Mouse (Mus musculus) testis, adult 2 months (tissue): ENCODE data around the gene Zfp697. TPM values are rescaled to one million over a fixed set of nuclear protein-coding genes. Genes with fewer than 3 reads are reported as not detected.
"Not testable (repeated sequence)": the region's sequence is repeated elsewhere in the genome, so short reads cannot be mapped to it uniquely, and the experiment has no call there.

Source experiments
- H3K27ac ChIP-seq: fragments of 200-500 bp; 2 replicates; pipeline ENCODE4 v1.5.1; 2012; ENCODE audit warnings: low read depth, low read length; ENCODE audit not compliant: control insufficient read depth, insufficient read depth
- H3K27me3 ChIP-seq: fragments of 200-500 bp; 2 replicates; pipeline ENCODE4 v1.6.1; 2012; ENCODE audit warnings: mild to moderate bottlenecking, low read length, moderate library complexity; ENCODE audit not compliant: control insufficient read depth, insufficient read depth
- H3K36me3 ChIP-seq: fragments of 200-500 bp; 2 replicates; pipeline ENCODE4 v1.6.1; 2012; ENCODE audit warnings: mild to moderate bottlenecking, low read length; ENCODE audit not compliant: control insufficient read depth, insufficient read depth
- H3K4me1 ChIP-seq: fragments of 200-500 bp; 2 replicates; pipeline ENCODE4 v1.6.1; 2012; ENCODE audit warnings: low read length; ENCODE audit not compliant: control insufficient read depth, insufficient read depth
- H3K4me3 ChIP-seq: fragments of 200-500 bp; 2 replicates; pipeline ENCODE4 v1.5.1; 2012; ENCODE audit warnings: low read depth, mild to moderate bottlenecking, low read length, moderate library complexity, mixed read lengths; ENCODE audit not compliant: control insufficient read depth
- polyA plus RNA-seq: library from polyadenylated mRNA; depleted of rRNA; stranded (reverse); fragments of >200 nt; gene quantifications from 2 replicates; pipeline ENCODE4 v1.2.3, GENCODE M21; 2012

Gene Zfp697
- polyA plus RNA-seq, 1 experiment, result 1.1 TPM

DNA sequence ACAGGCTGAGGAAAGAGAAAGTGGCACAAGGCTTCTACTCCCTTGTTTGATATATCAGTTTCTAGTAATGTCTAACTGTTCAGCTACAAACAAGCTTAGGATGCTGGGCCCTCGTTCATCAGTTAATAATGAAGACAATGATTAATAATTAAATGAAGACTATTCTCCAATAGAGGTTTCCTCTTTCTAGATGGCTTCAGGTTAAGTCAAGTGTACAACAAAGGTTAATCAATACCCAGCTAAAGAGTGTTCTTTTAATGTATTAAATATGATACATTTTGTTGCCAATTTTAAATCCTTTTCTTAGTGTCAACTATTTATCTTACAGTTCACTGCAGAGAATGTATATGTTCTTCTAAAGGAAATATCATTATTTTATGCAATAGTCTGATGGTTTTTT, 74.8 kb downstream of the Zfp697 start, which contains the start of gene Gm4450:
Gene Gm4450 (minus strand): TSS at position 101 of the 400 bp plus-strand sequence.
- not testable (repeated sequence) for H3K27ac ChIP-seq, H3K36me3 ChIP-seq, H3K4me1 ChIP-seq, H3K4me3 ChIP-seq, H3K27me3 ChIP-seq

DNA sequence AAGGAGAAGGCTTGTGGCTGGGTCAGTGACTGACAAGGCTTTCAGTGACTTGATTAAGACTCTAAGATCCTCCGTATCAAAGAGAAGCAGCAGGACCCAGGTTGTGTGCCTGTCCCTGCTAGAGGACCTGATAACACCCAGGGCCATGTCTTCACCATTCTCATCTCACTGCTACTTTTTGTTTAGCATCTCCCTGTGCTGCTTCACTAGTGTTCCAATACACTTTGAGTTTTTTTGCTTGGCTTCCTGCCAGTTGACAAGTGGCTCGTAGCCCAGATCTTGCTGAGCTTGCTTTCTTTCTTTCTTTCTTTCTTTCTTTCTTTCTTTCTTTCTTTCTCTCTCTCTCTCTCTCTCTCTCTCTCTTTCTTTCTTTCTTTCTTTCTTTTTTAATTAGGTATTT, 87.1 kb downstream of the Zfp697 start:
- not testable (repeated sequence) for H3K27ac ChIP-seq

DNA sequence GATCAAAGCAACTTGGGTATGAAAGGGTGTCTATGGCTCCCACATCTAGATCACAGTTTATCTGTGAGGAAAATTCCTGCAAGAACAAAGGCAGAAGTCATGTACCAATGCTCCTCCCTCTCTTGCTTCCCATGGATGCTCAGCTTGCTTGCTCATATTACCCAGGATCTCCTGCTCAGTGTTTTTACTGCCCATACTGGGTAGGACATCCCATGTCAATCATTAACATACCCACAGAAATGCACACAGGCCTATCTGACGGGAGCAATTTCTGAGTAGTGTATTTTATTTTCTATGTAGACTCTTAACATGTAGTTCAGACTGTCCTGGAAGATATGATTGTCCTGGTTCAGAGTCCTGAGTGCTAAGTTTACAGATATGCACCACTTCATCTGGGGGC, 88.8 kb downstream of the Zfp697 start:
- not testable (repeated sequence) for H3K36me3 ChIP-seq, H3K27ac ChIP-seq, H3K4me1 ChIP-seq, H3K27me3 ChIP-seq, H3K4me3 ChIP-seq

More for the DNA sequence above, 87.1 kb downstream of the Zfp697 start:
- not testable (repeated sequence) for H3K27me3 ChIP-seq, H3K36me3 ChIP-seq, H3K4me1 ChIP-seq, H3K4me3 ChIP-seq

DNA sequence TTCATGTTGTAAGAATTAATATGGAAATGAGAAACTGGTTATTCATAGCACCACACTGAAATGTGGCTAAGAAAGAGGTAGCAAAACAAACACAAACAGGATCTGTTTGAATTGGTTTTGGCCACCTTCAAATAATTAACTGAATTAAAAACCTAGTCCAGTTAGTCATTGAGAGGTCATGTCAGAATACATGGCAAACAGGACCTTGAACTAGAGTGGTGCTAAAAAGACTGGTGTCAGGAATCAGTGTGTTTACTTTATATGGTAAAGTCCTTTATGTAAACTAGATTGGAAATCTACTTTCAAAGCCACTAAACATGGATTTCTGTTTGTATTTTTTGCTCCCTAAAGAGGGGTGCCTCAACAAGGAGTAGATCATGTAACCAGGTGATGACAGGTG, 89.2 kb downstream of the Zfp697 start:
- not testable (repeated sequence) for H3K27me3 ChIP-seq, H3K36me3 ChIP-seq, H3K27ac ChIP-seq, H3K4me3 ChIP-seq, H3K4me1 ChIP-seq

DNA sequence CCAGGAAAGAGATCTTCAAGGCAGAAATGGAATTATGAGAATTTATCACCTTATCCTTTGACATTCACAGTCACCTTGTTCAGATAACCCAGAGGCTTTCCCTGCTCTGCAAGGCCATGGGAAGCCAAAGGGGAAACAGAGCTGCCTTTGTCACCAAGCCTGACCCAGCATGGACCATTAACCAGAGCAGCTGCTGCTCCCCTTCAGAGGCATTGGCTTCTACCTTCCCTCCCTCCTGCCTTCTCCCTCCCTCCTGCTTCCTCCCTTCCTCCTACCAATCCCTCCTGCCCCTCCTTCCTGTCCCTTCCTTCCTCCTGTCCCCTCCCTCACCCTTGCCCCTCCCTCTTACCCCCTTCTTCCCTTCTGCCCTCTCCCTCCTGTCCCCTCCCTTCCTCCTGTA, 111.9 kb downstream of the Zfp697 start:
- H3K36me3 ChIP-seq, H3K4me1 ChIP-seq, H3K27me3 ChIP-seq, H3K27ac ChIP-seq, H3K4me3 ChIP-seq: not testable (repeated sequence)

DNA sequence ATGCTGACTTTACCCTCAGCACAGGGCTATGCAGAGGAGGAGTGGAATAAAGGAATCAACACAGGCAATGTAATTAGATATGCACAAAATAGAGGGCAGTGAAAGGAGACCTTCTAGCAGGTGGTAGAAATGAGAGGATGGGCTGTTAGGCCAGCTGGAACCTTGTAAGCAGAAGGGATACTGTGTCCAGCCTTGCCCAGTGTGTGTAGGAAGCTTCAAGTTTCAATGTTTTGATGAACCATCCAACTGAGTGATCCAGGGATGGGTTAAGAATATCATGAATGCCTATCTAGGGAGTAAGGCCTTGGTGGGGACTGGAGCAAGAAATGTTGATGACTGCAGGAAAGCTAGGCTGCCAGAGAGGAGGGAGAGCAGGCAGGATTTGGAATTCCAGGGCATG, 112.8 kb downstream of the Zfp697 start:
- not testable (repeated sequence) for H3K27ac ChIP-seq, H3K27me3 ChIP-seq, H3K4me1 ChIP-seq, H3K36me3 ChIP-seq, H3K4me3 ChIP-seq

DNA sequence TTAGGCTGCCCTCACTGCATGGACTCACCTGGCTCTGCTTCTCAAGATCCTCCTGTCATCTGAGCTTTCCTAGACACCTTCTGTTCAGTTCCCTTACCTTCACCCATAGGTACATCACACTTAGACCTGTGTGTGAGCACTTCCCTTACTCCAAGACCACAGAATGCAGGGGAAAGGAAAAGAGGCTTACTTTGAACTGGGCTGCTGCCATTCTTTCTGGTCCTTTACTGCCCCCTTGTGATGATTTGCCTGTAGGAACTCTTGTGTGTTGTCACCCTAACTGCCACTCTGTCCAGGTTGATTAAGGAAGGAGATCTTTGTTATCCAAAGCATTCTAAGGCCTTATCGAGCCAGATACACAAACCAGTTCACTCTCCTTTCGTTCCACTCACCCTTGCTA, 114.5 kb downstream of the Zfp697 start:
- not testable (repeated sequence) for H3K27ac ChIP-seq, H3K4me3 ChIP-seq, H3K36me3 ChIP-seq, H3K27me3 ChIP-seq, H3K4me1 ChIP-seq

DNA sequence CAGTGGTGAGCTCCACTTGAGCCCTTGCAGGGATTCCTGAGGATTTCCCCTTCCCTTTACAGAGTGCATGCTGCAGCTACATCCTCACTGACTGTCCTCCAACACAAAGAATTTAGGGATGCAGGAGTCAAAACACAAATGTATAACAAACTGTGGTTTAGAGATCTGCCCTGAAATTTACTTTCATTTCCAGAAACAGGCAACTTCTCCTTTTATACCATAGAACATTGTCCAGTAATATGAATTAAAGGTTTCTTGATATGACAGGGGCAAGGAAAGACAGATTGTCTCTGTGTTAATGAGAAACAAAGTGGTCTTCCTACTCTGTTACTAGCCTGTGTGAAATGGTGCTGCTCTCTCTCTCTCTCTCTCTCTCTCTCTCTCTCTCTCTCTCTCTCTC, 115.1 kb downstream of the Zfp697 start:
- not testable (repeated sequence) for H3K36me3 ChIP-seq, H3K4me3 ChIP-seq, H3K4me1 ChIP-seq, H3K27ac ChIP-seq, H3K27me3 ChIP-seq

DNA sequence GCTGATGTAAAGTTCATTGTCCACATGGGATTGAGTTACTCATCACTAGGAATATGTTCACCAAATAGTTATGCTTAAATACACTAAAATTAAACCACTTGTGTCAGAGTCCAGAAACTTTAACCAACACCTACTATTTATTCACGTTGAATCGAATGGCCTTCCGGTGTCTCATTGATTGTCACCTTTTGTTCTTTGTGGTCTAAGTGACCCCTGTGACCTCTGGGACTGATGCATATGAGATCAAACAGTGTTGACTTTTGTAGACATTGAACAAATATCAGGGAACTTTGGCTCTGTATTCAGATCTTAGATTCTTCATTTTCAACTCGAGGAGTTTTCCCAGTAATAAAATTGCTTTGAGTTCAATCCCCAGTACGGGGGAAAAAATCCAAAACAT, 125.0 kb downstream of the Zfp697 start:
- not testable (repeated sequence) for H3K36me3 ChIP-seq, H3K4me1 ChIP-seq, H3K4me3 ChIP-seq, H3K27ac ChIP-seq, H3K27me3 ChIP-seq

DNA sequence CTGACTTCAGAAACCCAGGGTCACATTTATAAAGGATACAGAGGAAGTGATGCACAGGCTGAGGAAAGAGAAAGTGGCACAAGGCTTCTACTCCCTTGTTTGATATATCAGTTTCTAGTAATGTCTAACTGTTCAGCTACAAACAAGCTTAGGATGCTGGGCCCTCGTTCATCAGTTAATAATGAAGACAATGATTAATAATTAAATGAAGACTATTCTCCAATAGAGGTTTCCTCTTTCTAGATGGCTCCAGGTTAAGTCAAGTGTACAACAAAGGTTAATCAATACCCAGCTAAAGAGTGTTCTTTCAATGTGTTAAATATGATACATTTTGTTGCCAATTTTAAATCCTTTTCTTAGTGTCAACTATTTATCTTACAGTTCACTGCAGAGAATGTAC, 128.2 kb downstream of the Zfp697 start, which contains the start of gene Hsd3b4:
Gene Hsd3b4 (minus strand): TSS at position 101 of the 400 bp plus-strand sequence.
- H3K4me1 ChIP-seq, H3K36me3 ChIP-seq, H3K4me3 ChIP-seq, H3K27ac ChIP-seq, H3K27me3 ChIP-seq: not testable (repeated sequence)

DNA sequence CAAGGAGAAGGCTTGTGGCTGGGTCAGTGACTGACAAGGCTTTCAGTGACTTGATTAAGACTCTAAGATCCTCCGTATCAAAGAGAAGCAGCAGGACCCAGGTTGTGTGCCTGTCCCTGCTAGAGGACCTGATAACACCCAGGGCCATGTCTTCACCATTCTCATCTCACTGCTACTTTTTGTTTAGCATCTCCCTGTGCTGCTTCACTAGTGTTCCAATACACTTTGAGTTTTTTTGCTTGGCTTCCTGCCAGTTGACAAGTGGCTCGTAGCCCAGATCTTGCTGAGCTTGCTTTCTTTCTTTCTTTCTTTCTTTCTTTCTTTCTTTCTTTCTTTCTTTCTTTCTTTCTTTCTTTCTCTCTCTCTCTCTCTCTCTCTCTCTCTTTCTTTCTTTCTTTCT, 140.5 kb downstream of the Zfp697 start:
- not testable (repeated sequence) for H3K27ac ChIP-seq, H3K4me1 ChIP-seq, H3K4me3 ChIP-seq, H3K27me3 ChIP-seq, H3K36me3 ChIP-seq

DNA sequence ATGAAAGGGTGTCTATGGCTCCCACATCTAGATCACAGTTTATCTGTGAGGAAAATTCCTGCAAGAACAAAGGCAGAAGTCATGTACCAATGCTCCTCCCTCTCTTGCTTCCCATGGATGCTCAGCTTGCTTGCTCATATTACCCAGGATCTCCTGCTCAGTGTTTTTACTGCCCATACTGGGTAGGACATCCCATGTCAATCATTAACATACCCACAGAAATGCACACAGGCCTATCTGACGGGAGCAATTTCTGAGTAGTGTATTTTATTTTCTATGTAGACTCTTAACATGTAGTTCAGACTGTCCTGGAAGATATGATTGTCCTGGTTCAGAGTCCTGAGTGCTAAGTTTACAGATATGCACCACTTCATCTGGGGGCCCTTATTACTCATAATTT, 142.3 kb downstream of the Zfp697 start:
- H3K36me3 ChIP-seq, H3K27me3 ChIP-seq, H3K27ac ChIP-seq, H3K4me1 ChIP-seq, H3K4me3 ChIP-seq: not testable (repeated sequence)

DNA sequence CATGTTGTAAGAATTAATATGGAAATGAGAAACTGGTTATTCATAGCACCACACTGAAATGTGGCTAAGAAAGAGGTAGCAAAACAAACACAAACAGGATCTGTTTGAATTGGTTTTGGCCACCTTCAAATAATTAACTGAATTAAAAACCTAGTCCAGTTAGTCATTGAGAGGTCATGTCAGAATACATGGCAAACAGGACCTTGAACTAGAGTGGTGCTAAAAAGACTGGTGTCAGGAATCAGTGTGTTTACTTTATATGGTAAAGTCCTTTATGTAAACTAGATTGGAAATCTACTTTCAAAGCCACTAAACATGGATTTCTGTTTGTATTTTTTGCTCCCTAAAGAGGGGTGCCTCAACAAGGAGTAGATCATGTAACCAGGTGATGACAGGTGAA, 142.7 kb downstream of the Zfp697 start:
- not testable (repeated sequence) for H3K27me3 ChIP-seq, H3K27ac ChIP-seq, H3K36me3 ChIP-seq, H3K4me3 ChIP-seq, H3K4me1 ChIP-seq
